Mouse (Mus musculus) bone marrow macrophage, adult 2 months (primary cell): ENCODE results near the gene Adam15. TPM values are rescaled to one million over a fixed set of nuclear protein-coding genes. Genes with fewer than 3 reads are reported as not detected.

Experiments
- H3K27ac ChIP-seq: 2 replicates; pipeline ENCODE4 v1.5.1; 2012; ENCODE audit warnings: low read depth, low read length; ENCODE audit not compliant: insufficient read depth
- H3K4me1 ChIP-seq: 2 replicates; pipeline ENCODE4 v1.6.1; 2012; ENCODE audit warnings: low read length; ENCODE audit not compliant: control insufficient read depth, insufficient read depth
- H3K4me3 ChIP-seq: 2 replicates; pipeline ENCODE4 v1.5.1; 2012; ENCODE audit warnings: mild to moderate bottlenecking, low read length, moderate library complexity; ENCODE audit not compliant: insufficient read depth
- CTCF ChIP-seq: IDR thresholded peaks from 2 replicates; pipeline ENCODE4 v1.5.1; 2012; ENCODE audit warnings: low read depth, mild to moderate bottlenecking, low read length, moderate library complexity
- POLR2A ChIP-seq: IDR thresholded peaks from 2 replicates; pipeline ENCODE4 v1.6.1; 2012; ENCODE audit warnings: mild to moderate bottlenecking, low read depth, low read length, borderline replicate concordance
- polyA plus RNA-seq: library from polyadenylated mRNA; stranded (reverse); fragments of >200 nt; gene quantifications from 2 replicates; pipeline ENCODE4 v1.2.4, GENCODE M21; 2012; ENCODE audit not compliant: missing spikeins, insufficient read depth, insufficient read length

Gene Adam15
- polyA plus RNA-seq, 1 experiment: 328 TPM

- Histone ChIP-seq H3K4me3 (no peak overlapping the region), H3K4me1 (peaks cover 40% of the 10 kb centered on the region), H3K27ac (no peak overlapping the region)
- no peak for TF ChIP-seq POLR2A
- TF ChIP-seq CTCF: no peak
These were observed 57.5 kb downstream of the Adam15 start for GRCm38 (mm10) chr3:89292303-89292702.

GRCm38 (mm10) chr3:89291874-89292273, 57.9 kb downstream of the Adam15 start:
- peaks cover 35% of the 10 kb centered on the region for H3K4me1 ChIP-seq
- no peak overlapping the region for H3K27ac ChIP-seq
- TF ChIP-seq CTCF (no peak), POLR2A (no peak)
- H3K4me3 ChIP-seq: no peak overlapping the region

Other genes with a start within 250 kb of the Adam15 start
- gene Gm43738, start 248.9 kb downstream of the Adam15 start, polyA plus RNA-seq: not detected in 2 replicates
- gene Fdps, start 248.0 kb downstream of the Adam15 start, polyA plus RNA-seq: 37.5 and 42.2 TPM in 2 replicates
- not detected in 2 replicates for gene Pklr, start 213.9 kb downstream of the Adam15 start, polyA plus RNA-seq
- gene Hcn3, start 189.8 kb downstream of the Adam15 start, polyA plus RNA-seq: 0.47 TPM in 1 of 2 replicates, not detected in the other
- 52.5 and 61.4 TPM in 2 replicates for gene Clk2, start 185.2 kb downstream of the Adam15 start, polyA plus RNA-seq
- 76.5 and 77.9 TPM in 2 replicates for gene Scamp3, start 172.5 kb downstream of the Adam15 start, polyA plus RNA-seq
- gene Fam189b, start 166.9 kb downstream of the Adam15 start, polyA plus RNA-seq: 17.4 TPM in 2 replicates
- gene Gba, start 147.1 kb downstream of the Adam15 start, polyA plus RNA-seq: 130 and 141 TPM in 2 replicates
- gene Thbs3, start 134.8 kb downstream of the Adam15 start, polyA plus RNA-seq: 1.1 TPM in 1 of 2 replicates, not detected in the other
- 66.1 and 66.8 TPM in 2 replicates for gene Mtx1, start 122.9 kb downstream of the Adam15 start, polyA plus RNA-seq
- gene Muc1, start 120.9 kb downstream of the Adam15 start, polyA plus RNA-seq: 0.47 TPM in 1 of 2 replicates, not detected in the other
- gene Krtcap2, start 104.0 kb downstream of the Adam15 start, polyA plus RNA-seq: 94.1 and 97.0 TPM in 2 replicates
- 0.34 and 0.84 TPM in 2 replicates for gene Trim46, start 103.7 kb downstream of the Adam15 start, polyA plus RNA-seq
- gene Dpm3, start 90.6 kb downstream of the Adam15 start, polyA plus RNA-seq: 62.0 and 66.3 TPM in 2 replicates
- 42.7 and 55.2 TPM in 2 replicates for gene Slc50a1, start 79.4 kb downstream of the Adam15 start, polyA plus RNA-seq
- gene Efna1, start 68.9 kb downstream of the Adam15 start, polyA plus RNA-seq: 0.96 TPM in 1 of 2 replicates, not detected in the other
- not detected in 2 replicates for gene Efna3, start 27.0 kb downstream of the Adam15 start, polyA plus RNA-seq
- gene Efna4, start 12.0 kb downstream of the Adam15 start, polyA plus RNA-seq: not detected in 2 replicates
- not detected in 2 replicates for gene Dcst2, start 12.0 kb upstream of the Adam15 start, polyA plus RNA-seq
- gene Dcst1, start 15.3 kb upstream of the Adam15 start, polyA plus RNA-seq: not detected in 2 replicates
- 66.0 and 75.2 TPM in 2 replicates for gene Zbtb7b, start 44.8 kb upstream of the Adam15 start, polyA plus RNA-seq
- not detected in 2 replicates for gene Lenep, start 52.8 kb upstream of the Adam15 start, polyA plus RNA-seq
- gene Flad1, start 61.9 kb upstream of the Adam15 start, polyA plus RNA-seq: 17.7 and 20.5 TPM in 2 replicates
- gene Cks1b, start 68.4 kb upstream of the Adam15 start, polyA plus RNA-seq: 46.6 and 55.2 TPM in 2 replicates
- 56.0 and 56.8 TPM in 2 replicates for gene Shc1, start 68.4 kb upstream of the Adam15 start, polyA plus RNA-seq
- gene Pygo2, start 80.2 kb upstream of the Adam15 start, polyA plus RNA-seq: 25.3 and 28.0 TPM in 2 replicates
- gene Pbxip1, start 86.7 kb upstream of the Adam15 start, polyA plus RNA-seq: 14.1 and 17.3 TPM in 2 replicates
- gene Pmvk, start 104.5 kb upstream of the Adam15 start, polyA plus RNA-seq: 25.9 and 26.8 TPM in 2 replicates
- gene Kcnn3, start 170.2 kb upstream of the Adam15 start, polyA plus RNA-seq: not detected in 2 replicates